Mouse (Mus musculus) limb, embryonic 13.5 days (tissue): ENCODE results near the gene Arhgap18. TPM values are rescaled to one million over a fixed set of nuclear protein-coding genes. Genes with fewer than 3 reads are reported as not detected.
"Not testable (repeated sequence)": the region's sequence is repeated elsewhere in the genome, so short reads cannot be mapped to it uniquely, and the experiment has no call there.

Source experiments
- ATAC-seq: fragments of 200-750 bp; cut with Nextera tagmentation; 2 replicates; pipeline ENCODE4 v1.8.0; 2017; ENCODE audit warnings: low read depth, moderate number of reproducible peaks, moderate TSS enrichment; ENCODE audit not compliant: low FRiP score
- H3K27ac ChIP-seq: fragments of 300-500 bp; sonication (generic); 2 replicates; pipeline ENCODE4 v1.5.1; 2015; ENCODE audit warnings: inconsistent platforms, mild to moderate bottlenecking, moderate library complexity
- H3K27me3 ChIP-seq: fragments of 300-500 bp; sonication (generic); 2 replicates; pipeline ENCODE4 v1.6.1; 2015; ENCODE audit warnings: mild to moderate bottlenecking, inconsistent platforms
- H3K36me3 ChIP-seq: fragments of 300-500 bp; sonication (generic); 2 replicates; pipeline ENCODE4 v1.6.1; 2015; ENCODE audit warnings: inconsistent platforms, mild to moderate bottlenecking, moderate library complexity
- H3K4me1 ChIP-seq: fragments of 300-500 bp; sonication (generic); 2 replicates; pipeline ENCODE4 v1.6.1; 2015; ENCODE audit warnings: inconsistent platforms
- H3K4me2 ChIP-seq: fragments of 300-500 bp; sonication (generic); replicated peaks from 2 replicates; pipeline ENCODE4 v1.6.1; 2015; ENCODE audit warnings: inconsistent platforms, mild to moderate bottlenecking, moderate library complexity
- H3K4me3 ChIP-seq: fragments of 300-500 bp; sonication (generic); 2 replicates; pipeline ENCODE4 v1.5.1; 2015; ENCODE audit warnings: moderate library complexity, mild to moderate bottlenecking, inconsistent platforms
- H3K9ac ChIP-seq: fragments of 300-500 bp; sonication (generic); 2 replicates; pipeline ENCODE4 v1.6.1; 2015; ENCODE audit warnings: mild to moderate bottlenecking, inconsistent platforms
- H3K9me3 ChIP-seq: fragments of 300-500 bp; sonication (generic); 2 replicates; pipeline ENCODE4 v1.6.1; 2016; ENCODE audit warnings: inconsistent platforms
- WGBS: fragments of 180-500 bp; shearing (Covaris S2); methylation state at CpG from one replicate; pipeline ENCODE4 v1.1.7; 2015; 5-methylcytosine and 5-hydroxymethylcytosine counted together
- polyA plus RNA-seq: library from polyadenylated mRNA; unstranded; fragments of >200 nt; fragmentation: Nextera tagmentation; extraction: Ambion mirVana; gene quantifications from 2 replicates; pipeline ENCODE4 v1.2.1, GENCODE M21; 2015

The Arhgap18 gene
- polyA plus RNA-seq, 1 experiment from 2014 or later = 23.7 TPM

GRCm38 (mm10) chr10:26889754-26890153 is 136.5 kb downstream of the Arhgap18 start:
- ATAC-seq = no peak
- Histone ChIP-seq H3K27me3 (no peaks in the 10 kb centered on the region), H3K4me2 (no peak overlapping the region), H3K36me3 (no peaks in the 10 kb centered on the region), H3K27ac (no peak overlapping the region), H3K4me1 (0 out of 2 replicates have a peak, but pooled peaks cover 5% of the 10 kb centered on the region), H3K9me3 (no peaks in the 10 kb centered on the region), H3K4me3 (no peak overlapping the region), H3K9ac (no peak overlapping the region)
- WGBS = 59% methylated on average over 2 of the region's 2 CpGs

GRCm38 (mm10) chr10:26890269-26890955 is 137.2 kb downstream of the Arhgap18 start:
- Histone ChIP-seq H3K4me2 (no peak overlapping the region), H3K36me3 (no peaks in the 10 kb centered on the region), H3K4me3 (no peak overlapping the region), H3K9ac (no peak overlapping the region), H3K27me3 (no peaks in the 10 kb centered on the region), H3K4me1 (0 out of 2 replicates have a peak, but pooled peaks cover 3% of the 10 kb centered on the region), H3K27ac (no peak overlapping the region), H3K9me3 (no peaks in the 10 kb centered on the region)
- ATAC-seq = peak; percentile 85
- 2% methylated on average over 4 of the region's 4 CpGs for WGBS

- Histone ChIP-seq H3K27me3 (no peaks in the 10 kb centered on the region), H3K4me3 (no peak overlapping the region), H3K9me3 (no peaks in the 10 kb centered on the region), H3K4me1 (0 out of 2 replicates have a peak, but pooled peaks cover 3% of the 10 kb centered on the region), H3K9ac (no peak overlapping the region), H3K36me3 (no peaks in the 10 kb centered on the region), H3K27ac (no peak overlapping the region), H3K4me2 (no peak overlapping the region)
- 88% methylated on average over 1 of the region's 1 CpGs for WGBS
- ATAC-seq = no peak
Measured at GRCm38 (mm10) chr10:26893091-26893490, 139.9 kb downstream of the Arhgap18 start.

- Histone ChIP-seq H3K36me3 (no peaks in the 10 kb centered on the region), H3K27me3 (no peaks in the 10 kb centered on the region), H3K27ac (no peak overlapping the region), H3K4me3 (no peak overlapping the region), H3K9me3 (no peaks in the 10 kb centered on the region), H3K9ac (no peak overlapping the region), H3K4me2 (no peak overlapping the region), H3K4me1 (no peaks in the 10 kb centered on the region)
- no peak for ATAC-seq
- 73% methylated on average over 6 of the region's 6 CpGs for WGBS
Measured at GRCm38 (mm10) chr10:26895726-26896125, 142.5 kb downstream of the Arhgap18 start.

DNA sequence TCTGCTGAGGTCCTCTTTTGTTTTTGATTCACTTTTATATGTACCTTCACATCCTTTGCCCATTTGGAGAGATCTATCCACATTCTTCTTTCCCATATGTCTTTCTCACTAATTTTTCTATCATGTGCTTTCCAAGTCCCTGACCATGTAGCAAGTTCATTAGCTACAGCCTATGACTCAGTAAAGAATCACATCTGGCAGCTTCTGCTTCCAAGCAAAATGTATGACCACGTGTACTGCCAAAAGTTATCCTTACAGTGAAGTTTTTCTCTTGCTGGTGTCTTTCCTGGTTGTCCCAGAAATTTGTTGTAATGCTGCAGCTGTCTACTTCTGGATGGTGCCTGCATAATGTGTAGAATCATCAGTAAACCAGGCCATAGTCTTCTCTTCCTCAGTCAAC is 147.2 kb downstream of the Arhgap18 start:
- H3K27ac ChIP-seq = no peak overlapping the region
- no peak overlapping the region for H3K9ac ChIP-seq
- no peaks in the 10 kb centered on the region for H3K9me3 ChIP-seq
- no peak for ATAC-seq
- H3K4me1 ChIP-seq = no peaks in the 10 kb centered on the region
- H3K36me3 ChIP-seq = no peaks in the 10 kb centered on the region
- no peaks in the 10 kb centered on the region for H3K27me3 ChIP-seq
- no peak overlapping the region for H3K4me3 ChIP-seq
- no peak overlapping the region for H3K4me2 ChIP-seq
- 76% methylated on average over 1 of the region's 1 CpGs for WGBS

- Histone ChIP-seq H3K27me3 (no peaks in the 10 kb centered on the region), H3K4me2 (no peak overlapping the region), H3K27ac (no peak overlapping the region), H3K4me3 (no peak overlapping the region), H3K4me1 (no peaks in the 10 kb centered on the region), H3K9ac (no peak overlapping the region), H3K36me3 (peaks cover 5% of the 10 kb centered on the region), H3K9me3 (no peaks in the 10 kb centered on the region)
- ATAC-seq = no peak
- 79% methylated on average over 1 of the region's 1 CpGs for WGBS
Measured at GRCm38 (mm10) chr10:26903781-26904180, 150.6 kb downstream of the Arhgap18 start.

- Histone ChIP-seq H3K9ac (no peak overlapping the region), H3K9me3 (no peaks in the 10 kb centered on the region), H3K4me2 (no peak overlapping the region), H3K4me1 (0 out of 2 replicates have a peak, but pooled peaks cover 13% of the 10 kb centered on the region), H3K36me3 (peaks cover 5% of the 10 kb centered on the region), H3K27me3 (no peaks in the 10 kb centered on the region), H3K4me3 (no peak overlapping the region), H3K27ac (no peak overlapping the region)
- WGBS = 60% methylated on average over 3 of the region's 3 CpGs
- ATAC-seq = no peak
Measured at GRCm38 (mm10) chr10:26911176-26911575, 158.0 kb downstream of the Arhgap18 start.

GRCm38 (mm10) chr10:26912112-26912797 is 159.0 kb downstream of the Arhgap18 start:
- Histone ChIP-seq H3K9me3 (no peaks in the 10 kb centered on the region), H3K4me2 (no peak overlapping the region), H3K4me3 (no peak overlapping the region), H3K4me1 (0 out of 2 replicates have a peak, but pooled peaks cover 13% of the 10 kb centered on the region), H3K27me3 (no peaks in the 10 kb centered on the region), H3K27ac (no peak overlapping the region), H3K36me3 (no peaks in the 10 kb centered on the region), H3K9ac (no peak overlapping the region)
- WGBS = 49% methylated on average over 7 of the region's 7 CpGs
- ATAC-seq = peak; percentile 73

DNA sequence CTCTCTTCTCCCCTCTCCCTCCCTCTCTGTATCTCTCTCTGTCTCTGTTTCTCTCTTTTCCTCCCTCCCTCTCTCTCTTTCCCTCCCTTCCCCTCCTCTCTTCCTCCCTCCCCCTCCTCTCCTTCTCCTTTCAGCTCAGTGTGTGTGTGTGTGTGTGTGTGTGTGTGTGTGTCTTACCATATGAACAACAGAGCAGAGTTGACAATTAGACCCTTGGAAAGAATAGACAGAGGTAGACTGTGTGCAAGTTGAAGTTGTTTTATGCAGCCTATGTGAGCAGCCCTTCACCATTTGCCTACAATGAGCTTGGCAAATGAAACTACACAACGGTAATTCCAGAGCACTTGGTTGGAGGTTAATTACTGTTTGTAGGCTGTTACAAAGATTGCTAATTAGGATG is 159.6 kb downstream of the Arhgap18 start:
- Histone ChIP-seq H3K27me3 (no peaks in the 10 kb centered on the region), H3K36me3 (no peaks in the 10 kb centered on the region), H3K9me3 (no peaks in the 10 kb centered on the region), H3K27ac (no peak overlapping the region), H3K4me1 (0 out of 2 replicates have a peak, but pooled peaks cover 13% of the 10 kb centered on the region), H3K4me3 (no peak overlapping the region), H3K4me2 (no peak overlapping the region), H3K9ac (no peak overlapping the region)
- peak; percentile 48; the same call in 1 of the 2 replicates for ATAC-seq
- 63% methylated on average over 1 of the region's 1 CpGs for WGBS

DNA sequence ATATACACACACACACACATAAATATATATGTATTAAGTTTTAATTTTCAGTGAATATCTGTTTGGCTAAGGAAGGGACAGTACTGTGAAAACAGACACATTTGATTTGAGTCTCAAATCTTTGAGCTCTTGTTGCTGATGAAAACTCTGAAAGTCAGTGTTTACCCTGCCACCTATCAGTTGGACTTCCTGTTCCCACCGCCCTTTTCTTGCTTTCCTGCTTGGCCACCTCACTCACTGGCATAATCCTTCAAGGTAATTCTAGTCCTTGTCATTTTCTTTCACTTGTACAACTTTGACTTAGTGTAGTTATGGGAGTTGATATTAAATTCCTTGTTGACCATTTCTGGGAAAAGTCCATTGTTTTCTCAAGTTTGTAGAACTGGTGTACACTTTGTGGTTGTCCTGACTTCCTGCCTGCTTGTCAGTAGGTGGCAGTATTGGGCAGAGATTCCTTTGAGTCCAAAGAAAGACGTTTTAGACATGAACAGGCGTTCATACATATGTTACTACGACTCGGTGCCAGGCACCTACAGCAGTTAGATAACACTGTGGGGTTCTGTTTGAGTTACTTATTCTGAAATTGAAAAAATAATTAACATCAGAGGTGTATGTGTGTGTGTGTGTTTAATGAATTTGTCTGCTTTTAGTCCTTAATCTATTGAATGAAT is 166.2 kb downstream of the Arhgap18 start:
- no peaks in the 10 kb centered on the region for H3K27me3 ChIP-seq
- no peaks in the 10 kb centered on the region for H3K36me3 ChIP-seq
- peak; percentile 59; the same call in 1 of the 2 replicates for ATAC-seq
- H3K4me1 ChIP-seq = no peaks in the 10 kb centered on the region
- no peak overlapping the region for H3K4me3 ChIP-seq
- H3K9me3 ChIP-seq = no peaks in the 10 kb centered on the region
- no peak overlapping the region for H3K27ac ChIP-seq
- H3K9ac ChIP-seq = no peak overlapping the region
- 34% methylated on average over 5 of the region's 5 CpGs for WGBS
- no peak overlapping the region for H3K4me2 ChIP-seq

DNA sequence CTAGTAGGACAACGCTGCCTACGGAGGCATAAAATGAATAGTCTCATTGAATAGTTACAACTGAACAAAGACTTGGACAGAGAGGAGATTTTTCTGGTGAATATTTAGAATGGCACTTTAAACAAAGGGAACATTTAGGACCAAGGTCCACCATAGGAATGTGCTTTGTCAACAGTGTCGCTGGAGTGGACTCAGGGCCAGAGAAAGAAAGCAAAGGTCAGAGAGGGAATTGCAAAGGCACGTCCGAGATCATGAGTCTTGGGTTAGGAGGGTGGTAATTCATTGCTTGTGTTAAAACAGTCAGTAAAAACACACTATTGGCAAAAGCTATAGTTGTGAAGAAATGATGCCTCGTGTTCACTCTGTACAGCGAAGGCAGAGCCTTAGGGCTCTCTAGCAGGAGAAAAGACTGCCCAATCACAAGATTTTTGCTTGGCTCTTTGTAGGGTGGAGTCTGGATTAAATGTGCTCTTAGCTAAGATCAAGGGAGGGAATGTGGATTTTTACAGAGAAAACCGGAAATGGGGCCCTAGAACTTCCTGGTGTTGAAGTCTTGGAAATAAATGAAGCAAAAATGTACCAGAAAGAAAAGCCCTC is 167.3 kb downstream of the Arhgap18 start:
- no peak overlapping the region for H3K4me2 ChIP-seq
- H3K27ac ChIP-seq = no peak overlapping the region
- no peaks in the 10 kb centered on the region for H3K27me3 ChIP-seq
- WGBS = 75% methylated on average over 8 of the region's 8 CpGs
- no peak overlapping the region for H3K4me3 ChIP-seq
- no peak overlapping the region for H3K9ac ChIP-seq
- no peaks in the 10 kb centered on the region for H3K9me3 ChIP-seq
- H3K4me1 ChIP-seq = no peaks in the 10 kb centered on the region
- H3K36me3 ChIP-seq = no peaks in the 10 kb centered on the region
- no peak for ATAC-seq

DNA sequence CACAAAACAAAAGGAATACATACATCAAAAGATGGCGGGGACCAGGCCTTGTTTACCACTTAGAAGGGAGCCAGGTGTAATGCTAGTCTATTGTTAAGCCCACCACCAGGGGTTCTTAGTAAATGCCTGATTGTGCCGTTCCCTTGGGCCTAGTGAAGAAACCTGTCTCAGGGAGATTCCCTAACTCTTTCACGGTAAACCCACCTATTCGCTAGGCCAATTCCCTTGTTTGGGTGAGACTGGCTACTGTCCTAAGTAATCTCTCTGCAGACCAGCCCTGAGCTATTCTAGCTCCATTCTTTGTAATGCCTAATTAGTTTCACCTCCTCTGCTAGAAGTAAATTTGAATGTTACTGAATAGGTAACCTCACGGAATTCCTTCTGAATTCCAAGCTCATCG is 182.8 kb downstream of the Arhgap18 start:
- not testable (repeated sequence) for H3K4me3 ChIP-seq, H3K27me3 ChIP-seq, H3K4me1 ChIP-seq, H3K36me3 ChIP-seq, ATAC-seq, H3K27ac ChIP-seq, H3K4me2 ChIP-seq, H3K9ac ChIP-seq, H3K9me3 ChIP-seq
- WGBS = 89% methylated on average over 6 of the region's 6 CpGs
